Mouse (Mus musculus): ENCODE measurements at regions not wholly inside any gene's neighbourhood (a gene's known extent, or its start where the extent isn't known, plus 50 kb on each side); places are given as distances from the start of the nearest gene placed in this dataset.
A peak's percentile ranks its signal among the peaks of the same experiment; 100 is the strongest.

- Histone ChIP-seq H3K27me3 (ENCODE audit: insufficient read depth, low read length) (no peaks in the 10 kb centered on the region), H3K4me3 (replicated peaks; ENCODE audit: low read depth, low read length) (no peak overlapping the region), H3K4me2 (ENCODE audit: low read length) (no peak overlapping the region), H3K27ac (no peak overlapping the region), H3K9me3 (replicated peaks; ENCODE audit: low read length) (0 out of 2 replicates have a peak, but pooled peaks cover 4% of the 10 kb centered on the region), H3K9ac (ENCODE audit: low read depth, low read length) (no peak overlapping the region), H3K36me3 (ENCODE audit: insufficient read depth, low read length) (no peaks in the 10 kb centered on the region), H3K4me1 (replicated peaks; ENCODE audit: insufficient read depth, low read length) (no peaks in the 10 kb centered on the region)
- 83% methylated on average over 3 of the region's 3 CpGs for WGBS
- no peak for DNase-seq (ENCODE audit: low spot score)
- TF ChIP-seq CTCF (IDR thresholded peaks at IDR 0.05; ENCODE audit: low read depth), result no peak
- no peak for ATAC-seq (replicated peaks; ENCODE audit: low FRiP score, low read depth)
These were observed 752.0 kb upstream of the Castor2 start for GRCm38 (mm10) chr5:133347516-133347915.

GRCm38 (mm10) chr5:133341973-133342372 is 757.5 kb upstream of the Castor2 start:
- ATAC-seq (replicated peaks; ENCODE audit: low FRiP score, low read depth), result no peak
- no peak overlapping the region for H3K4me3 ChIP-seq (replicated peaks; ENCODE audit: low read depth, low read length)
- DNase-seq (ENCODE audit: low spot score), result peak; percentile 71
- H3K27ac ChIP-seq, result no peak overlapping the region
- no peak for TF ChIP-seq CTCF (IDR thresholded peaks at IDR 0.05; ENCODE audit: low read depth)
- WGBS, result 16% methylated on average over 3 of the region's 3 CpGs
- H3K27me3 ChIP-seq (ENCODE audit: insufficient read depth, low read length), result no peaks in the 10 kb centered on the region
- no peak overlapping the region for H3K9ac ChIP-seq (ENCODE audit: low read depth, low read length)
- H3K9me3 ChIP-seq (replicated peaks; ENCODE audit: low read length), result 0 out of 2 replicates have a peak, but pooled peaks cover 4% of the 10 kb centered on the region
- no peaks in the 10 kb centered on the region for H3K36me3 ChIP-seq (ENCODE audit: insufficient read depth, low read length)
- no peak overlapping the region for H3K4me2 ChIP-seq (ENCODE audit: low read length)
- H3K4me1 ChIP-seq (replicated peaks; ENCODE audit: insufficient read depth, low read length), result no peaks in the 10 kb centered on the region

GRCm38 (mm10) chr5:133320626-133321025 is 777.5 kb upstream of the Auts2 start:
- Histone ChIP-seq H3K4me3 (replicated peaks; ENCODE audit: low read depth, low read length) (no peak overlapping the region), H3K27me3 (ENCODE audit: insufficient read depth, low read length) (no peaks in the 10 kb centered on the region), H3K4me1 (replicated peaks; ENCODE audit: insufficient read depth, low read length) (no peaks in the 10 kb centered on the region), H3K36me3 (ENCODE audit: insufficient read depth, low read length) (no peaks in the 10 kb centered on the region), H3K27ac (no peak overlapping the region), H3K4me2 (ENCODE audit: low read length) (no peak overlapping the region), H3K9ac (ENCODE audit: low read depth, low read length) (no peak overlapping the region), H3K9me3 (replicated peaks; ENCODE audit: low read length) (no peaks in the 10 kb centered on the region)
- TF ChIP-seq CTCF (IDR thresholded peaks at IDR 0.05; ENCODE audit: low read depth), result no peak
- ATAC-seq (replicated peaks; ENCODE audit: low FRiP score, low read depth) (no peak), DNase-seq (ENCODE audit: low spot score) (no peak)
- WGBS, result 70% methylated on average over 2 of the region's 2 CpGs

- Histone ChIP-seq H3K36me3 (ENCODE audit: insufficient read depth, low read length) (no peaks in the 10 kb centered on the region), H3K4me1 (replicated peaks; ENCODE audit: insufficient read depth, low read length) (no peaks in the 10 kb centered on the region), H3K4me3 (replicated peaks; ENCODE audit: low read depth, low read length) (no peak overlapping the region), H3K27ac (no peak overlapping the region), H3K4me2 (ENCODE audit: low read length) (no peak overlapping the region), H3K27me3 (ENCODE audit: insufficient read depth, low read length) (no peaks in the 10 kb centered on the region), H3K9me3 (replicated peaks; ENCODE audit: low read length) (no peaks in the 10 kb centered on the region), H3K9ac (ENCODE audit: low read depth, low read length) (no peak overlapping the region)
- no peak for DNase-seq (ENCODE audit: low spot score)
- TF ChIP-seq CTCF (IDR thresholded peaks at IDR 0.05; ENCODE audit: low read depth), result no peak
- WGBS, result 100% methylated on average over 1 of the region's 1 CpGs
- no peak for ATAC-seq (replicated peaks; ENCODE audit: low FRiP score, low read depth)
These were observed 777.1 kb upstream of the Auts2 start for GRCm38 (mm10) chr5:133320206-133320605.

- H3K27ac ChIP-seq, result no peak overlapping the region
- TF ChIP-seq CTCF (IDR thresholded peaks at IDR 0.05; ENCODE audit: low read depth), result no peak
- H3K9ac ChIP-seq (ENCODE audit: low read depth, low read length), result no peak overlapping the region
- H3K27me3 ChIP-seq (ENCODE audit: insufficient read depth, low read length), result no peaks in the 10 kb centered on the region
- DNase-seq (ENCODE audit: low spot score) (no peak), ATAC-seq (replicated peaks; ENCODE audit: low FRiP score, low read depth) (no peak)
- WGBS, result 50% methylated on average over 7 of the region's 7 CpGs
- no peaks in the 10 kb centered on the region for H3K9me3 ChIP-seq (replicated peaks; ENCODE audit: low read length)
- H3K4me2 ChIP-seq (ENCODE audit: low read length), result no peak overlapping the region
- no peaks in the 10 kb centered on the region for H3K36me3 ChIP-seq (ENCODE audit: insufficient read depth, low read length)
- no peaks in the 10 kb centered on the region for H3K4me1 ChIP-seq (replicated peaks; ENCODE audit: insufficient read depth, low read length)
- no peak overlapping the region for H3K4me3 ChIP-seq (replicated peaks; ENCODE audit: low read depth, low read length)
These were observed 770.9 kb upstream of the Auts2 start for GRCm38 (mm10) chr5:133314031-133314430.

- TF ChIP-seq CTCF (IDR thresholded peaks at IDR 0.05; ENCODE audit: low read depth), result no peak
- H3K9ac ChIP-seq (ENCODE audit: low read depth, low read length), result no peak overlapping the region
- H3K9me3 ChIP-seq (replicated peaks; ENCODE audit: low read length), result no peaks in the 10 kb centered on the region
- H3K27ac ChIP-seq, result no peak overlapping the region
- no peaks in the 10 kb centered on the region for H3K4me1 ChIP-seq (replicated peaks; ENCODE audit: insufficient read depth, low read length)
- WGBS, result 58% methylated on average over 6 of the region's 6 CpGs
- DNase-seq (ENCODE audit: low spot score) (no peak), ATAC-seq (replicated peaks; ENCODE audit: low FRiP score, low read depth) (no peak)
- H3K27me3 ChIP-seq (ENCODE audit: insufficient read depth, low read length), result no peaks in the 10 kb centered on the region
- no peak overlapping the region for H3K4me3 ChIP-seq (replicated peaks; ENCODE audit: low read depth, low read length)
- no peaks in the 10 kb centered on the region for H3K36me3 ChIP-seq (ENCODE audit: insufficient read depth, low read length)
- H3K4me2 ChIP-seq (ENCODE audit: low read length), result no peak overlapping the region
These were observed 768.1 kb upstream of the Auts2 start for GRCm38 (mm10) chr5:133310979-133311890.

All from kidney, postnatal 0 days (tissue).